Mouse (Mus musculus) heart, embryonic 13.5 days (tissue): ENCODE results near the gene Creb5. TPM values are rescaled to one million over a fixed set of nuclear protein-coding genes. Genes with fewer than 3 reads are reported as not detected.

Experiments
- ATAC-seq: fragments of 200-750 bp; cut with Nextera tagmentation; 2 replicates; pipeline ENCODE4 v1.8.0; 2017; ENCODE audit warnings: moderate TSS enrichment; ENCODE audit not compliant: insufficient number of reproducible peaks, low FRiP score, low TSS enrichment; ENCODE audit errors: extremely low read depth
- H3K27ac ChIP-seq: fragments of 300-500 bp; sonication (generic); replicated peaks from 2 replicates; pipeline ENCODE4 v1.5.1; 2015; ENCODE audit warnings: moderate library complexity, mild to moderate bottlenecking, inconsistent platforms
- H3K27me3 ChIP-seq: fragments of 300-500 bp; sonication (generic); replicated peaks from 2 replicates; pipeline ENCODE4 v1.6.1; 2015; ENCODE audit warnings: mild to moderate bottlenecking, inconsistent platforms
- H3K36me3 ChIP-seq: fragments of 300-500 bp; sonication (generic); 2 replicates; pipeline ENCODE4 v1.6.1; 2015; ENCODE audit warnings: mild to moderate bottlenecking, inconsistent platforms
- H3K4me1 ChIP-seq: fragments of 300-500 bp; sonication (generic); 2 replicates; pipeline ENCODE4 v1.6.1; 2015; ENCODE audit warnings: inconsistent platforms
- H3K4me2 ChIP-seq: fragments of 300-500 bp; sonication (generic); 2 replicates; pipeline ENCODE4 v1.6.1; 2015; ENCODE audit warnings: inconsistent platforms, mild to moderate bottlenecking, moderate library complexity
- H3K4me3 ChIP-seq: fragments of 300-500 bp; sonication (generic); 2 replicates; pipeline ENCODE4 v1.5.1; 2015; ENCODE audit warnings: moderate library complexity, mild to moderate bottlenecking, inconsistent platforms
- H3K9ac ChIP-seq: fragments of 300-500 bp; sonication (generic); 2 replicates; pipeline ENCODE4 v1.6.1; 2015; ENCODE audit warnings: inconsistent platforms, mild to moderate bottlenecking, moderate library complexity
- H3K9me3 ChIP-seq: fragments of 300-500 bp; sonication (generic); 2 replicates; pipeline ENCODE4 v1.6.1; 2016; ENCODE audit warnings: inconsistent platforms
- WGBS: fragments of 180-500 bp; shearing (Covaris S2); methylation state at CpG from one replicate; pipeline ENCODE4 v1.1.7; 2015; ENCODE audit warnings: mixed read lengths; 5-methylcytosine and 5-hydroxymethylcytosine counted together
- polyA plus RNA-seq: library from polyadenylated mRNA; unstranded; fragments of >200 nt; fragmentation: Nextera tagmentation; extraction: Ambion mirVana; gene quantifications from 2 replicates; pipeline ENCODE4 v1.2.1, GENCODE M21; 2015

Gene Creb5
- polyA plus RNA-seq, 1 experiment from 2014 or later = 31.1 TPM

DNA sequence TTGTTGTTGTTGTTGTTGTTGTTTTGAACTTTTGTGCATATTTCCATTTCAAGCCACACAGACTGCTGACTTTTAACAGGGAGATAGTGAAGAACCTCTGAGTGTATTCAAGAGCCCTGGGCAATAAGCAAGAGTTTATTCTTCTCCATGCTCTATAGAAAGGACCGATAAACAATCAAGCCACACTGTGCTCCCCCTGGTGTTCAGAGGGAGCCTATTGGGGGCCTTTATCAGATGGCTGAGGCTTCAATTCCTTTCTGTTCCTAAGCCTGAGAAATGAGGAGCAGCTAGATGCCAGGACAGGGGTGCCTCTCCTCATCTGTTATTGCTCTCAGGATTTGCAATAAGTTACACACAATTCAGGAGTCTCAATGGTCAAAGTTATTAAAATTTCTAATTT is 227.8 kb downstream of the Creb5 start:
- H3K4me2 ChIP-seq = no peak overlapping the region
- ATAC-seq = no peak
- no peaks in the 10 kb centered on the region for H3K27me3 ChIP-seq
- WGBS = 40% methylated on average over 1 of the region's 1 CpGs
- H3K27ac ChIP-seq = no peak overlapping the region
- no peaks in the 10 kb centered on the region for H3K36me3 ChIP-seq
- peaks cover 28% of the 10 kb centered on the region for H3K4me1 ChIP-seq
- no peaks in the 10 kb centered on the region for H3K9me3 ChIP-seq
- no peak overlapping the region for H3K4me3 ChIP-seq
- no peak overlapping the region for H3K9ac ChIP-seq

DNA sequence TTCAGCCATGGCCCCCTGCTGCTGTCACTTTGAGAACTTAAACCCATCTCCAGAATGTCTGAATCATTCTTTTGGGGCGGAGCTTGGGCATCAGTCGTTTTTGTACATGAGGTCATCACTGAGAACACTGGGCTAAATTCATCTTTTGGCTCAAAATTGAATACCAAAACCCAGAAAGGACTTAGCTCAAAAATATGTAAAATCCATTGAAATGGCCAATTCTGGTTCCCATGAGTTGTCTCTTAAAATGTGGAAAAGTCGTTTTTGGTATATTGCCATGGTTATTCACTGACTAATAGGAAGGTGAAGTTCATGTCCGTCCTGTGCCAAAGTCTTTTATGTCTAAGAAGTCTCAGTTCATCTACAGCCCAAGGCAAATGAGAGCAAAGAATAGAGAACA is 228.5 kb downstream of the Creb5 start:
- 61% methylated on average over 4 of the region's 4 CpGs for WGBS
- H3K9ac ChIP-seq = no peak overlapping the region
- no peak overlapping the region for H3K27ac ChIP-seq
- no peak overlapping the region for H3K4me3 ChIP-seq
- H3K27me3 ChIP-seq = no peaks in the 10 kb centered on the region
- H3K4me2 ChIP-seq = no peak overlapping the region
- ATAC-seq = no peak
- no peaks in the 10 kb centered on the region for H3K36me3 ChIP-seq
- H3K4me1 ChIP-seq = peaks cover 22% of the 10 kb centered on the region
- H3K9me3 ChIP-seq = no peaks in the 10 kb centered on the region

DNA sequence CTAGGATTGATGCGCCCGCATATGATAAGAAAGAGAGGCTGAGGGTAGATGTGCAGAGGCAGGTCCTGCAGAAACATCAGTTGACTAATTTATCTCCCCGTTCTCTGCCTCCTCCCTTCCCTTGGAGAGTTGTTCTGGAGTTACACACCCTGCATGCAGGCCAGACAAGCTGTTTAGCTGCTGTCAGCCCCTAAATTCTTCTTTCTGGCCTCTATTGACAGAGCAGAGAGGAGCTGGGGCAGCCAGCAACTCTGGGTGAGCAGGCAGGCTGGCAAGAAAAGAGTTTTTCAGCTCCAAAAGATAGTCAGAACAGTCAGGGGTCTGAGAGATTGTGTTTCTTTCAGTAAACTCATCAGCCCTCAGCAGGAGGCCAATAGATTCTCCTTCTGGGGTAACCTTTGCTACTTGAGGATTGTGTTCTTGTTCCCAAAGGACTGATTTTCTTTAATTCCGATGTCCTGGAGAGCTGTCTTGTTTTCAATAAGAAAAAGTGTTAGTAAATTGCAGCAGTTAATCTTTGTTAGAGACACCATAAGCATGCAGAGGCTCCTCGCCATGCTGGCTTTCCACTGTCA is 230.4 kb downstream of the Creb5 start:
- WGBS = 45% methylated on average over 5 of the region's 5 CpGs

DNA sequence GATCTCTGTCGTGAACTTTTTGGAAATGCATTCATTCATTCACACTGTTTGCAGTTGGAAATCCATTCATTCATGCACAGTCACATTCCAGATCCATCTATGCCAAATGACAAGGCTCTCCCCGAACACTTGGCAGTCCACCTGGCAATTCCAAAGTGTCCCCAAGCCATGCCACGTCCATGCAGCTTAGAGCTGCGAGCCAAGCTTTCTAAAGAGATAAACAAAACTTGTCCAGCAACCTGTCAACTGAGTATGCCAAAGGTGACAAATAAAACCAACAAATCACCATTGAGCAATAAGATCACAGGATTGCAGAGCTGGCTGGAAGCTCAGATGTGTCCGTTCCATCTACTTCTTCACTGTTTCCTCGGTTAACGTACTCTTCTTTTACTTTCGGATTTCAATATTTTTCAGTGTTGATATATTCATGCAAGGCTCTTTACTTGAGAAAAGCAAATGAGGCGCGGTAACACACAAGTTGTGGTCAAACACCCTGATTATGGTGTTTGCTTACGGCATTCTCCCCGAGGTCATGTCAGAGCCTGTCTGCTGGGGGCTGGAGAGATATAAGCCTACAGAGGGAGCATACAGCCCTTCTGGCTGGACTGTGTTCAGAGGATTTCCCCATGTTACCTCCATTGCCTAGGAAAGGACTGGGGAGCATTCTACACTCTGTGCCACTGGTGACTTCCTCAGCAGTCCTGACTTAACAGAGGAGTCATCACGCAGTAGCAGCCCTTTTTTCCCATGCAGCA is 236.8 kb downstream of the Creb5 start:
- Histone ChIP-seq H3K27me3 (no peaks in the 10 kb centered on the region), H3K36me3 (no peaks in the 10 kb centered on the region), H3K9ac (no peak overlapping the region), H3K27ac (no peak overlapping the region), H3K4me2 (no peak overlapping the region), H3K9me3 (peaks cover 2% of the 10 kb centered on the region; the same call in 1 of the 2 replicates), H3K4me3 (no peak overlapping the region), H3K4me1 (no peaks in the 10 kb centered on the region)
- ATAC-seq = no peak
- WGBS = 81% methylated on average over 13 of the region's 13 CpGs

More for the DNA sequence above, 230.4 kb downstream of the Creb5 start:
- H3K27ac ChIP-seq = 0 out of 2 replicates have a peak overlapping the region, but pooled peaks have one; percentile 34
- H3K36me3 ChIP-seq = no peaks in the 10 kb centered on the region
- H3K4me1 ChIP-seq = peaks cover 22% of the 10 kb centered on the region
- no peaks in the 10 kb centered on the region for H3K27me3 ChIP-seq
- H3K9ac ChIP-seq = no peak overlapping the region
- no peaks in the 10 kb centered on the region for H3K9me3 ChIP-seq
- no peak for ATAC-seq
- H3K4me3 ChIP-seq = no peak overlapping the region
- no peak overlapping the region for H3K4me2 ChIP-seq

DNA sequence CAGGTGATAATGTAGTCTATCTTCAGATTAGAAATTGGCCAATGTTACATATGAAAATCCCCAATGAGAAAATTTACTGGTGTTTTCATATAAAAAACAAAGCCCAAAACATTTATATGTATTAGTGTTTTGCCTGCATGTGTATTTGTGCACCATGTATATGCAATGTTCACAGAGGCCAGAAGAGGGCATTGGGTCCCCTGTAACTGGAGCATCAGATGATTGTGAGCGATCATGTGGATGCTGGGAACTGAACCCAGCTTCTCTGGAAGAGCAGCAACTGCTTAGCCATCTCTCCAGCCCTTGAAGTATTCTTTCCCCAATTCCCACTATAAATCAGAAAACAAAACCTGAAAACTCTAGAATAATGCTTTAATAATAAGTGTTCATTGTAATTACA is 239.4 kb downstream of the Creb5 start:
- H3K27ac ChIP-seq = no peak overlapping the region
- peaks cover 2% of the 10 kb centered on the region; the same call in 1 of the 2 replicates for H3K9me3 ChIP-seq
- WGBS = 89% methylated on average over 1 of the region's 1 CpGs
- H3K36me3 ChIP-seq = no peaks in the 10 kb centered on the region
- ATAC-seq = no peak
- H3K27me3 ChIP-seq = no peaks in the 10 kb centered on the region
- H3K4me1 ChIP-seq = no peaks in the 10 kb centered on the region
- no peak overlapping the region for H3K9ac ChIP-seq
- no peak overlapping the region for H3K4me2 ChIP-seq
- no peak overlapping the region for H3K4me3 ChIP-seq

GRCm38 (mm10) chr6:53530742-53531141 is 243.7 kb downstream of the Creb5 start:
- no peak overlapping the region for H3K4me3 ChIP-seq
- ATAC-seq = no peak
- no peaks in the 10 kb centered on the region for H3K36me3 ChIP-seq
- no peaks in the 10 kb centered on the region for H3K4me1 ChIP-seq
- 89% methylated on average over 8 of the region's 8 CpGs for WGBS
- H3K9ac ChIP-seq = no peak overlapping the region
- peaks cover 2% of the 10 kb centered on the region; the same call in 1 of the 2 replicates for H3K9me3 ChIP-seq
- H3K27ac ChIP-seq = no peak overlapping the region
- H3K27me3 ChIP-seq = no peaks in the 10 kb centered on the region
- H3K4me2 ChIP-seq = no peak overlapping the region

DNA sequence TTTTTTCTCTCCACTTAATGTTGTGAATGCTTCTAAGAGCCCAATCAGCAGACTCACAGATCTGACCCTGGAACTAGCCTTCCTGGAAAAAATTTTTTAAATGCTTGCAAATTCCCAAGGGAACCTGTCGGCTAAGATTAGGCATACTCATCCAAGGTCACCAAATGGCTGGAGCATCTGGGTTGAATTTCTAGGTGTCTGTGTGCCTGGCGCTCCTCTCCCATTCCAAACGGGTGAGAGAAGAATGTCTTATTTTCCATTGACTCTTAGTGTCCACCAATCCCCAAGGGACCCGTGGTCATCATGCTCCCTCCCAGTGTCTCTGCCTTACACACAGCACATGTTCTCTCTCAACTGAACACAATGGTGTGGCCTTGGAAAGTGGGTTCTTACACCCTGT is 244.4 kb downstream of the Creb5 start:
- Histone ChIP-seq H3K27ac (no peak overlapping the region), H3K9ac (no peak overlapping the region), H3K9me3 (peaks cover 1% of the 10 kb centered on the region; the same call in 1 of the 2 replicates), H3K4me1 (no peaks in the 10 kb centered on the region), H3K4me2 (no peak overlapping the region), H3K4me3 (no peak overlapping the region), H3K27me3 (no peaks in the 10 kb centered on the region), H3K36me3 (no peaks in the 10 kb centered on the region)
- ATAC-seq = no peak
- WGBS = 79% methylated on average over 4 of the region's 4 CpGs

DNA sequence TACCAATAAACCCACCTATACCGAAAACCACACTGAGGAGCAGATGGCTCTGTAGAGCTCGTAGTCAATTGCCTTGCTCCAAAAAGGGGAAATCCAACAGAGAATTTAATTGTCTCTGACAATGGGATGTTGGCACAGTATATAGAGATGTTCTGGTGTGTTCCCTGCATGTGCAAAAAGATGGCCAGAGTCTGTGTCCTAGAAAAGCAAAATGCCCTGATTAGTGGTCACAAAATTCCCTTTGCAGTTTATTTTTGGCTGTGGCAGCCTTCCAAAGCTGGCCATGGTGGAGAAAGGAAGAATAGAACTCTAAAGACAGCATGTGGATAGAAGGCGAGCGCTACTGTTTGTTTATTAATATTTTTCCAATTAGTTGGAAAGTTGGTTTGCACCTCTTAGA is 250.5 kb downstream of the Creb5 start:
- H3K9ac ChIP-seq = no peak overlapping the region
- peak overlapping the region; percentile 38 for H3K27ac ChIP-seq
- WGBS = 80% methylated on average over 4 of the region's 4 CpGs
- peaks cover 20% of the 10 kb centered on the region for H3K4me1 ChIP-seq
- H3K9me3 ChIP-seq = no peaks in the 10 kb centered on the region
- no peaks in the 10 kb centered on the region for H3K27me3 ChIP-seq
- H3K4me2 ChIP-seq = no peak overlapping the region
- H3K36me3 ChIP-seq = no peaks in the 10 kb centered on the region
- no peak for ATAC-seq
- no peak overlapping the region for H3K4me3 ChIP-seq

DNA sequence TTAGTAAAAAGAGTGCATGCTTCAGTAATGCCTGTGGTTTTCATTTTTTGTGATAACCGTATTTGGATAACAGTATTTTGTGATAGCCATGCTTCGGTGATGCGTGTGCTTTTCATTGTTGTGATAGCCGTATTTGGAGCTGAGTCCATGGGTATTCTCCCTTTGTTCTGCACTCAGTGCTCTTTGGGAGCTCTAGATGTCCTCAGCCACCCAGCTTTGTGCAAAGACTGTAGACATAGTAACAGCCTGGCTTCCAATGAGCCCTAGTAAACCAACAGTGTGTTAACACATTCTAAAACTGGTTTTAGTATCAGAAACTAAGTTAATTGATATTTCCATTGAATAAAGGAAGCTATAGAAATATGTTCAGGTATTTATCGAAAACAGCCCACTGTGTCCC is 254.7 kb downstream of the Creb5 start:
- no peak for ATAC-seq

GRCm38 (mm10) chr6:53545483-53545900 is 258.4 kb downstream of the Creb5 start:
- no peak overlapping the region for H3K4me2 ChIP-seq
- peaks cover 47% of the 10 kb centered on the region for H3K4me1 ChIP-seq
- no peaks in the 10 kb centered on the region; the same call in 1 of the 2 replicates for H3K9me3 ChIP-seq
- no peak overlapping the region for H3K4me3 ChIP-seq
- ATAC-seq = no peak
- peak overlapping the region; percentile 53 for H3K27ac ChIP-seq
- no peaks in the 10 kb centered on the region for H3K27me3 ChIP-seq
- no peaks in the 10 kb centered on the region for H3K36me3 ChIP-seq
- WGBS = 7% methylated on average over 2 of the region's 2 CpGs
- H3K9ac ChIP-seq = peak overlapping the region; percentile 50; the same call in 1 of the 2 replicates

More for the DNA sequence above, 254.7 kb downstream of the Creb5 start:
- Histone ChIP-seq H3K4me2 (no peak overlapping the region), H3K4me3 (no peak overlapping the region), H3K36me3 (no peaks in the 10 kb centered on the region), H3K27ac (no peak overlapping the region), H3K27me3 (no peaks in the 10 kb centered on the region), H3K9ac (no peak overlapping the region), H3K9me3 (no peaks in the 10 kb centered on the region; the same call in 1 of the 2 replicates), H3K4me1 (peaks cover 36% of the 10 kb centered on the region)
- 61% methylated on average over 5 of the region's 5 CpGs for WGBS

DNA sequence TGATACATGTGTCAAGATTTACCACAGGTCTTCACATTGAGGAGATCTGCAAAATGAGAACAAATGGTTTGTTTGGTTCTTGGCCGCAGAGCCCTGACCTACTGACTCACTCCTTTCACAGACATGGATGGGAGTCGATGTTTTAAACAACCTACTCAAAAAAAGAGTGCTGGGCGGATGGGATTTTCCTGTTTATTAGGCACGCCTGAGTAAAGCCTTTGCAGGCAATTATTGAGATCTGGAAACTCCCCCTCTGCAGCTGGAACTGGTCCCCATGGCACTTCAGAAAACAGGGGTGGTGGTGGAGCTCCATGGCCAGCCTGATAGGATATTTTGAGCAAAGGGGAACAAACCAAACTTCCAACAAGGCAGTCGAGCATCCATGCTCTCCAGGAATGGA is 258.9 kb downstream of the Creb5 start:
- H3K36me3 ChIP-seq = no peaks in the 10 kb centered on the region
- no peaks in the 10 kb centered on the region; the same call in 1 of the 2 replicates for H3K9me3 ChIP-seq
- no peak overlapping the region for H3K4me3 ChIP-seq
- H3K4me2 ChIP-seq = no peak overlapping the region
- no peak for ATAC-seq
- no peak overlapping the region for H3K9ac ChIP-seq
- peak overlapping the region; percentile 53 for H3K27ac ChIP-seq
- 52% methylated on average over 5 of the region's 5 CpGs for WGBS
- H3K4me1 ChIP-seq = peaks cover 48% of the 10 kb centered on the region
- no peaks in the 10 kb centered on the region for H3K27me3 ChIP-seq
